Mouse (Mus musculus) hindbrain, embryonic 10.5 days (tissue): ENCODE data around the gene Ap3d1. TPM values are rescaled to one million over a fixed set of nuclear protein-coding genes. Genes with fewer than 3 reads are reported as not detected.

Experiments
- DNase-seq: peaks from one replicate; pipeline ENCODE4 v3.0.0-alpha.2; 2017; ENCODE audit warnings: low spot score
- H3K27ac ChIP-seq: fragments of 300-500 bp; sonication (generic); 2 replicates; pipeline ENCODE4 v1.5.1; 2016; ENCODE audit warnings: mild to moderate bottlenecking, moderate library complexity
- H3K27me3 ChIP-seq: fragments of 300-500 bp; sonication (generic); 2 replicates; pipeline ENCODE4 v1.6.1; 2016; ENCODE audit warnings: mild to moderate bottlenecking; ENCODE audit not compliant: poor library complexity, insufficient read depth, severe bottlenecking
- H3K36me3 ChIP-seq: fragments of 300-500 bp; sonication (generic); 2 replicates; pipeline ENCODE4 v1.6.1; 2016; ENCODE audit warnings: mild to moderate bottlenecking, moderate library complexity
- H3K4me1 ChIP-seq: fragments of 300-500 bp; sonication (generic); replicated peaks from 2 replicates; pipeline ENCODE4 v1.6.1; 2016; ENCODE audit warnings: mild to moderate bottlenecking
- H3K4me3 ChIP-seq: fragments of 300-500 bp; sonication (generic); 2 replicates; pipeline ENCODE4 v1.5.1; 2016; ENCODE audit warnings: mild to moderate bottlenecking, moderate library complexity
- H3K9me3 ChIP-seq: fragments of 300-500 bp; sonication (generic); 2 replicates; pipeline ENCODE4 v1.6.1; 2016; ENCODE audit warnings: mild to moderate bottlenecking, moderate library complexity
- WGBS: fragments of 180-500 bp; shearing (Covaris S2); methylation state at CpG from one replicate; pipeline ENCODE4 v1.1.7; 2016; 5-methylcytosine and 5-hydroxymethylcytosine counted together
- polyA plus RNA-seq: library from polyadenylated mRNA; unstranded; fragments of >200 nt; fragmentation: Nextera tagmentation; extraction: Ambion mirVana; gene quantifications from 2 replicates; pipeline ENCODE4 v1.2.1, GENCODE M21; 2016

Gene Ap3d1
- polyA plus RNA-seq, 1 experiment from 2014 or later = 65.8 TPM

- Histone ChIP-seq H3K27me3 (no peaks in the 10 kb centered on the region), H3K27ac (peak overlapping the region; percentile 96), H3K4me3 (peak overlapping the region; percentile 100), H3K4me1 (peaks cover 71% of the 10 kb centered on the region), H3K36me3 (peaks cover 53% of the 10 kb centered on the region), H3K9me3 (no peaks in the 10 kb centered on the region)
- WGBS = 74% methylated on average over 5 of the region's 5 CpGs
- no peak for DNase-seq
These were observed 67.8 kb downstream of the Ap3d1 start for GRCm38 (mm10) chr10:80674161-80674711.

GRCm38 (mm10) chr10:80673690-80674089 lies 68.4 kb downstream of the Ap3d1 start:
- WGBS = 94% methylated on average over 3 of the region's 3 CpGs
- peak overlapping the region; percentile 96 for H3K27ac ChIP-seq
- H3K36me3 ChIP-seq = peaks cover 58% of the 10 kb centered on the region
- H3K4me1 ChIP-seq = peaks cover 68% of the 10 kb centered on the region
- H3K9me3 ChIP-seq = no peaks in the 10 kb centered on the region
- H3K27me3 ChIP-seq = no peaks in the 10 kb centered on the region
- H3K4me3 ChIP-seq = peak overlapping the region; percentile 100
- DNase-seq = no peak

- peaks cover 74% of the 10 kb centered on the region for H3K36me3 ChIP-seq
- 80% methylated on average over 11 of the region's 11 CpGs for WGBS
These were observed 70.0 kb downstream of the Ap3d1 start for GRCm38 (mm10) chr10:80671936-80672690.

GRCm38 (mm10) chr10:80671251-80671650 lies 70.8 kb downstream of the Ap3d1 start:
- Histone ChIP-seq H3K9me3 (no peaks in the 10 kb centered on the region), H3K36me3 (peaks cover 83% of the 10 kb centered on the region), H3K4me3 (no peak overlapping the region), H3K27me3 (no peaks in the 10 kb centered on the region), H3K4me1 (peaks cover 59% of the 10 kb centered on the region), H3K27ac (no peak overlapping the region)
- no peak for DNase-seq
- 91% methylated on average over 4 of the region's 4 CpGs for WGBS

More at GRCm38 (mm10) chr10:80671936-80672690, 70.0 kb downstream of the Ap3d1 start:
- H3K4me3 ChIP-seq = no peak overlapping the region
- H3K27me3 ChIP-seq = no peaks in the 10 kb centered on the region
- peaks cover 56% of the 10 kb centered on the region for H3K4me1 ChIP-seq
- DNase-seq = no peak
- no peak overlapping the region for H3K27ac ChIP-seq
- no peaks in the 10 kb centered on the region for H3K9me3 ChIP-seq

GRCm38 (mm10) chr10:80670531-80670930 lies 71.5 kb downstream of the Ap3d1 start:
- no peak overlapping the region for H3K27ac ChIP-seq
- H3K9me3 ChIP-seq = no peaks in the 10 kb centered on the region
- no peak for DNase-seq
- H3K36me3 ChIP-seq = peaks cover 90% of the 10 kb centered on the region
- WGBS = 94% methylated on average over 2 of the region's 2 CpGs
- H3K27me3 ChIP-seq = no peaks in the 10 kb centered on the region
- H3K4me1 ChIP-seq = peaks cover 65% of the 10 kb centered on the region
- H3K4me3 ChIP-seq = no peak overlapping the region

GRCm38 (mm10) chr10:80669737-80670485 lies 72.2 kb downstream of the Ap3d1 start:
- Histone ChIP-seq H3K4me3 (0 out of 2 replicates have a peak overlapping the region, but pooled peaks have one; percentile 11), H3K36me3 (peaks cover 92% of the 10 kb centered on the region), H3K9me3 (no peaks in the 10 kb centered on the region), H3K4me1 (peaks cover 65% of the 10 kb centered on the region), H3K27me3 (no peaks in the 10 kb centered on the region), H3K27ac (no peak overlapping the region)
- whole genome bisulfite sequencing = 92% methylated on average over 7 of the region's 7 CpGs
- no peak for DNase-seq

GRCm38 (mm10) chr10:80669018-80669417 lies 73.0 kb downstream of the Ap3d1 start:
- H3K4me3 ChIP-seq = peak overlapping the region; percentile 11; the same call in 1 of the 2 replicates
- 92% methylated on average over 12 of the region's 12 CpGs for WGBS
- H3K27me3 ChIP-seq = no peaks in the 10 kb centered on the region
- peaks cover 87% of the 10 kb centered on the region for H3K36me3 ChIP-seq
- H3K27ac ChIP-seq = no peak overlapping the region
- no peak for DNase-seq
- H3K9me3 ChIP-seq = no peaks in the 10 kb centered on the region
- peaks cover 65% of the 10 kb centered on the region for H3K4me1 ChIP-seq

- DNase-seq = no peak
- no peak overlapping the region for H3K27ac ChIP-seq
- H3K4me1 ChIP-seq = peaks cover 64% of the 10 kb centered on the region
- peaks cover 83% of the 10 kb centered on the region for H3K36me3 ChIP-seq
- no peaks in the 10 kb centered on the region for H3K27me3 ChIP-seq
- peak overlapping the region; percentile 11; the same call in 1 of the 2 replicates for H3K4me3 ChIP-seq
- no peaks in the 10 kb centered on the region for H3K9me3 ChIP-seq
- 87% methylated on average over 11 of the region's 11 CpGs for WGBS
These were observed 73.5 kb downstream of the Ap3d1 start for GRCm38 (mm10) chr10:80668614-80669013.

GRCm38 (mm10) chr10:80666837-80667412 lies 75.1 kb downstream of the Ap3d1 start:
- Histone ChIP-seq H3K36me3 (peaks cover 66% of the 10 kb centered on the region), H3K27ac (0 out of 2 replicates have a peak overlapping the region, but pooled peaks have one; percentile 5), H3K27me3 (no peaks in the 10 kb centered on the region), H3K4me3 (0 out of 2 replicates have a peak overlapping the region, but pooled peaks have one; percentile 9), H3K4me1 (peaks cover 56% of the 10 kb centered on the region), H3K9me3 (no peaks in the 10 kb centered on the region)
- no peak for DNase-seq
- WGBS = 80% methylated on average over 19 of the region's 19 CpGs

GRCm38 (mm10) chr10:80665981-80666733 lies 75.9 kb downstream of the Ap3d1 start:
- Histone ChIP-seq H3K36me3 (peaks cover 59% of the 10 kb centered on the region), H3K27ac (peak overlapping the region; percentile 17), H3K4me1 (peaks cover 52% of the 10 kb centered on the region), H3K9me3 (no peaks in the 10 kb centered on the region), H3K27me3 (no peaks in the 10 kb centered on the region), H3K4me3 (no peak overlapping the region)
- DNase-seq = no peak
- WGBS = 79% methylated on average over 10 of the region's 10 CpGs

GRCm38 (mm10) chr10:80665459-80665858 lies 76.6 kb downstream of the Ap3d1 start:
- Histone ChIP-seq H3K36me3 (peaks cover 52% of the 10 kb centered on the region), H3K9me3 (no peaks in the 10 kb centered on the region), H3K4me1 (peaks cover 49% of the 10 kb centered on the region), H3K27me3 (no peaks in the 10 kb centered on the region), H3K4me3 (no peak overlapping the region), H3K27ac (0 out of 2 replicates have a peak overlapping the region, but pooled peaks have one; percentile 45)
- 69% methylated on average over 4 of the region's 4 CpGs for WGBS
- no peak for DNase-seq

GRCm38 (mm10) chr10:80665016-80665380 lies 77.1 kb downstream of the Ap3d1 start:
- Histone ChIP-seq H3K27ac (no peak overlapping the region), H3K4me1 (peaks cover 49% of the 10 kb centered on the region), H3K27me3 (no peaks in the 10 kb centered on the region), H3K9me3 (no peaks in the 10 kb centered on the region), H3K4me3 (peak overlapping the region; percentile 10), H3K36me3 (peaks cover 47% of the 10 kb centered on the region)
- WGBS = 19% methylated on average over 10 of the region's 10 CpGs
- DNase-seq = no peak
